Mouse (Mus musculus): ENCODE data around the gene Map4k3. TPM values are rescaled to one million over a fixed set of nuclear protein-coding genes. Genes with fewer than 3 reads are reported as not detected.
A peak's percentile ranks its signal among the peaks of the same experiment; 100 is the strongest.
"Not testable (repeated sequence)": the region's sequence is repeated elsewhere in the genome, so short reads cannot be mapped to it uniquely, and the experiment has no call there.

Gene Map4k3
- polyA plus RNA-seq, 1 experiment from 2014 or later, result 31.3 TPM

DNA sequence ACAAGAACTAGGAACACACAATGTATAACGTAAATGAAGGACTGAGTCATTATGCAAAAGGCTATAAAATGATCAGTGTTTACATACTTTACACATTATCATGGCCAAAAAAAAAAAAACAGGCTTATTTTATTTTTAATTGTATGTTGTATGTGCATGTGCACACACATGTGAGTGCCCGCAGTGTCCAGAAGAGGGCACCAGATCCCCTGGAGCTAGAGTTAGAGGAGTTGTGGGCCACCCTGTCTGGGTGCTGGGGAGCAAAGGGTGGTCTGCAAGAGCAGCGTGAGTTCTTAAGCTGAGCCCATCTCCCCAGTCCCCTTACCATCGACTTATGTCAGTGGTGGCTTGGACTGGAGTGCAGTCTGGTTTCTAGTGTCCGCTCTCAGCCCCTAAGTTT lies 170.8 kb downstream of the Map4k3 start:
- H3K4me1 ChIP-seq, result peaks cover 4% of the 10 kb centered on the region; the same call in 1 of the 2 replicates
- WGBS, result 97% methylated on average over 5 of the region's 5 CpGs
- no peak overlapping the region for H3K27ac ChIP-seq (replicated peaks)
- H3K27me3 ChIP-seq, result no peaks in the 10 kb centered on the region
- H3K9ac ChIP-seq (replicated peaks), result no peak overlapping the region
- H3K4me2 ChIP-seq (replicated peaks), result no peak overlapping the region
- H3K9me3 ChIP-seq, result no peaks in the 10 kb centered on the region
- no peaks in the 10 kb centered on the region for H3K36me3 ChIP-seq
- ATAC-seq (ENCODE audit: low FRiP score, low read depth), result no peak
- no peak overlapping the region for H3K4me3 ChIP-seq

DNA sequence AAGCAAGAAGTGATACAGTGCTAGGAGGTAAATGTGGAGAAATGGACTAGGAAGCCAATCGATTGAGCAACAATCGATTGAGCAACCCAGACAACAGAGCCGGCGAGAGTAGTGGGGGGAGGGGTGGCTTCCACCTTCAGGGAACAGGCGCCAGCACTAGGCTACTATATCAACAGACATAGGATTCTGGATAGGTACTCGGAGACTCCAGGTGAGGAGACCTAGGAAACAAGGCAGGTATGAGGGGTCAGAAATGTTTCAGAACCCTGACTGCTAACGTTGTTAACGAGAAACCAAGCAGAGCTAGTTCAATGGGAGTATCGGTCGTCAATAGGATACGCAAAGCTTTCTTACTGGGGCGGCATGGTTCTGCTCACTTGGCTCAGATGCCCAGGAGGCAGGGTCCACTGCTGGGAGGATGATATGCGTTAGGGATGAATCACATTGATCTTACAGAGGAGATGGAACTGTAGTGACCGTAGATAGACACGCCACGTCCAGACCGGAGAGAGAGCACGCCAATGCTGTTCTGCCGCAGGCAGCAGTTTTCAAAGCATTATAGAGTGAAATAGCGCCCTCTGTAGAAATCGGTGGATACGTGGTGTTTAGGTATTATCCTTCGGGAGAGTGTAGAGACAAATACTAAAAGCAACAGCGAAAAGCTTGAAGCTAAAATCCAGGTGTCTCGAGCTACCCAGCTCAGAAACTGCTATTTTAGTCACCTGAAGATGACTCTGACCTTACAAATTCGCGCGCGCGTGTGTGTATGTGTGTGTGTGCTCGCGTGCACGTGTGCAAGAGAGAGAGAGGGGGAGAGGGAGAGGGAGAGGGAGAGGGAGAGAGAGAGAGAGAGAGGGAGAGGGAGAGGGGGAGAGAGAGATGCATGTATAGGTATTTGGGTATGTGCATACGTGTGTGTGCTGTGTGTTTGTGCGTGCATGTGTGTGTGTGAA lies 174.7 kb downstream of the Map4k3 start:
- Histone ChIP-seq H3K4me3 (peak overlapping the region; percentile 67), H3K9me3 (no peaks in the 10 kb centered on the region), H3K4me2 (replicated peaks) (peak overlapping the region; percentile 64), H3K36me3 (no peaks in the 10 kb centered on the region), H3K27me3 (no peaks in the 10 kb centered on the region), H3K9ac (replicated peaks) (peak overlapping the region; percentile 73), H3K27ac (replicated peaks) (peak overlapping the region; percentile 84), H3K4me1 (peaks cover 4% of the 10 kb centered on the region; the same call in 1 of the 2 replicates)
- ATAC-seq (ENCODE audit: low FRiP score, low read depth), result peak; percentile 85
- WGBS, result 3% methylated on average over 35 of the region's 35 CpGs

DNA sequence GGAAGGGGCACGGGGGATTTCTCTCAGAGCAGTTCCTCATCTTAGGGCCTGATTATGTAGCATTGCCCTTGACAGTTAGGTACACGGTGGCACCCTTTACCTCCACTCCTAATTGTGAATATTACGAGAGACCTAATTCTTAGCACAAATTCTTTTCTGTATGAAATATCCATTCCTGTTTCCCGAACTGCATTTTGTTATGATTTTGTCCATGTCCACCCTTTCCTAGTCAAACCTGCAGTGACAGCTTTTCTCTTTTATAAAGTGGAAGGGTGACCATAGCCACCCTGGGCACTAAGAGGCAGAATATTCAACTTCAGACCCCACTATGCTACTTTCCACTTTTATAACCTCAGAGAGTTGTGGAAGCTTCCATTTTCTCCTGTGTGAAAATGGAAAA lies 175.6 kb downstream of the Map4k3 start:
- H3K27me3 ChIP-seq, result no peaks in the 10 kb centered on the region
- no peaks in the 10 kb centered on the region for H3K36me3 ChIP-seq
- peaks cover 4% of the 10 kb centered on the region; the same call in 1 of the 2 replicates for H3K4me1 ChIP-seq
- no peak overlapping the region for H3K9ac ChIP-seq (replicated peaks)
- 90% methylated on average over 4 of the region's 4 CpGs for whole genome bisulfite sequencing
- no peaks in the 10 kb centered on the region for H3K9me3 ChIP-seq
- no peak for ATAC-seq (ENCODE audit: low FRiP score, low read depth)
- H3K27ac ChIP-seq (replicated peaks), result no peak overlapping the region
- no peak overlapping the region for H3K4me2 ChIP-seq (replicated peaks)
- H3K4me3 ChIP-seq, result no peak overlapping the region

DNA sequence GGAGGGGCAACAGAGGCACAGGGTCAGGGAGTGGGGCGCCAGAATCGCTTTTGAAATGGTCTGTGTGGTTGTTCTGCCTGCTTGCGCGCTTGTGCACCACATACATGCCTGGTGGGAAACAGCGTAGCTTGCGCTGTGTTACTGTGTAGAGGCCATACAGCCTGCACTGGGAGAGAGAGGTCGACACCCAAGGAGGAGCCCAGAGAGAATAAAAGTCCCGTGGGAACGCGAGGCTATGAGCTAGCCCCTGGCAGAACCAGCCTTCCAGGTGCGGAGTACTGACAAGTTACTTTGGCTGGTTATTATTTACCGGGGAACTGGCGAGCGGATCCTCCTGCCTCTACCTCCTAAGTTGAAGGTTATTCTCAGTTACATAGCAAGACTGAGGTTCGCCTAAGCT lies 177.3 kb downstream of the Map4k3 start:
- H3K9ac ChIP-seq (replicated peaks), result no peak overlapping the region
- no peaks in the 10 kb centered on the region for H3K9me3 ChIP-seq
- no peak for ATAC-seq (ENCODE audit: low FRiP score, low read depth)
- H3K27me3 ChIP-seq, result no peaks in the 10 kb centered on the region
- 85% methylated on average over 15 of the region's 15 CpGs for WGBS
- H3K4me1 ChIP-seq, result peaks cover 4% of the 10 kb centered on the region; the same call in 1 of the 2 replicates
- no peaks in the 10 kb centered on the region for H3K36me3 ChIP-seq
- no peak overlapping the region for H3K4me3 ChIP-seq
- H3K4me2 ChIP-seq (replicated peaks), result no peak overlapping the region
- H3K27ac ChIP-seq (replicated peaks), result no peak overlapping the region

DNA sequence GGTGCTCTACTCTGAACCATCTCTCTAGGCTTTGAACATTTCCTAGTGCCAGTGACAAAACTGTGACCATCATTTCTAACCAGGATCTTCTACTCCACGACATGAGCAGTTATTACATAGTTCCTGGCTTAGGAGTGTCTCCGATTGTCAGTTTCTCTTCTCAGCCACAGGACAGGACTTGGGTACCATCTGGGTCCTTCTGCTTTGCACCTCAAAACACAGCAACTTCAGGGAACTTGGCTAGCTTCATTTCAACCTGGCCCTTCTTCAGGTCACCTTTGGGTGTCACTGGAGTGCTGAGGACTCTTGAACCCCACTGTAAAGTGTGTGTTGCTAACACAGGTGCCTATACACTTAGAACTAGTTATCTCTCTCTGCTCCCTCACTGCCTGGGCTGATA lies 181.4 kb downstream of the Map4k3 start:
- 92% methylated on average over 2 of the region's 2 CpGs for WGBS
- H3K4me1 ChIP-seq, result no peaks in the 10 kb centered on the region
- no peak overlapping the region for H3K27ac ChIP-seq (replicated peaks)
- H3K27me3 ChIP-seq, result no peaks in the 10 kb centered on the region
- no peaks in the 10 kb centered on the region for H3K9me3 ChIP-seq
- ATAC-seq (ENCODE audit: low FRiP score, low read depth), result no peak
- H3K4me3 ChIP-seq, result no peak overlapping the region
- H3K4me2 ChIP-seq (replicated peaks), result no peak overlapping the region
- H3K9ac ChIP-seq (replicated peaks), result no peak overlapping the region
- H3K36me3 ChIP-seq, result no peaks in the 10 kb centered on the region

DNA sequence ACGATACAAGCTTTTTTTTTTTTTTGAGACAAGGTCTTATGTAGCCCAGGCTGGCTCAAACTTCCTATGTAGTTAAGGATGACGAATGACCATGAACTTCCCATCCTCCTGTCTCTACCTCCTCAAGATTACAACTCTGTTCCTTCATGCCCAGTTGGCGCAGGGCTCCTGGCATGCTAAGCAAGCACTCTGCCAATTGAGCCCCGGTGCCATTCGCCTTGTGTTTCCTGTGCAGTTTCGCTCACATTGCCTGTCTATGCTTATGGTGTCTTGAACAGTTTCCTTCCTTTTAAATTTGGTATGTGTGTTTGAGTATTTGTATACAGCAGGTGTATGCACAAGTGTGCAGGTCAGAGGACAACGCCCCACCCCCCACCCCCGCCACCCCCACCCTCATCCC lies 182.1 kb downstream of the Map4k3 start:
- Histone ChIP-seq H3K27ac (replicated peaks) (no peak overlapping the region), H3K4me3 (no peak overlapping the region), H3K4me2 (replicated peaks) (no peak overlapping the region), H3K27me3 (no peaks in the 10 kb centered on the region), H3K4me1 (no peaks in the 10 kb centered on the region), H3K9me3 (no peaks in the 10 kb centered on the region), H3K9ac (replicated peaks) (no peak overlapping the region), H3K36me3 (no peaks in the 10 kb centered on the region)
- WGBS, result 90% methylated on average over 8 of the region's 8 CpGs
- ATAC-seq (ENCODE audit: low FRiP score, low read depth), result no peak

DNA sequence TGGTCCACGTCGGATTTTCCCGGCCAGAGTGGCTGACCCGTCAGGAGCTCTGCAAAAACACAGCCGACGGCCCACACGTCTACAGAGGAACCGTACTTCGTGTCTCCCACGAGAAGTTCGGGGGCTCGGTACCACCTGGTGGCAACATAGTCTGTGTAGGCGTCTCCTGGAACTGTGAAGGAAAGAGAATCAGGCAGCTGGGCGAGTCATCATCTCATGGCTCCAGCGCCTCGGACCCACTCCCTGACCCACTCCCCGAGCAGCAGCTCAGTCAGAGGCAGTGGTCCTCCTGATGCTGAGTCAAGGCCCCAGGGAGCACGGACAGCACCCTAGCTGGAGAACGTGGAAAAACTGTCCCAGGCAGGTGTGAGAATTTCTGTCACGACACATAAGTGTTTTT lies 184.6 kb downstream of the Map4k3 start:
- Histone ChIP-seq H3K27me3 (no peaks in the 10 kb centered on the region), H3K9me3 (no peaks in the 10 kb centered on the region), H3K27ac (replicated peaks) (no peak overlapping the region), H3K36me3 (no peaks in the 10 kb centered on the region), H3K4me2 (replicated peaks) (no peak overlapping the region), H3K9ac (replicated peaks) (no peak overlapping the region), H3K4me1 (no peaks in the 10 kb centered on the region), H3K4me3 (no peak overlapping the region)
- no peak for ATAC-seq (ENCODE audit: low FRiP score, low read depth)
- 91% methylated on average over 20 of the region's 20 CpGs for WGBS

DNA sequence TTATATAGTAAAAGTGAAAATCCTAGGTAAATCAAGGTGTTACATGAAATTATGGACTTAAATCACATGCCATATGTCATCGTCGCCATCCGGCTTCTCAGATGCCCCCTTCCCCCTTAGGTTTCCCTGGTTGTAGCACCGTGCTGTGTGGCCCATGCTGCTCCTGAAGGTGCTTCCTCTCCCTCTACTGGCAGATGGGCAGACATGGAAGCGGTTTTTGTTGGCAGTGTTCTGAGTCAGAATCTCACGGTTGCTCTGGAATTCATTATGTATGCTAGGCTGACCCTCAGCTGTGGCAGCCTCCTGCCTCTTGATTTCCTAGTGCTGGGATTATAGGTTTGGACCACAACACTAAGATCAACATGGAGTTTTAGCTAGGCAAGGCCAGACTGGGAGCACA lies 191.1 kb downstream of the Map4k3 start:
- H3K4me2 ChIP-seq (replicated peaks), result no peak overlapping the region
- no peak overlapping the region for H3K4me3 ChIP-seq
- H3K9ac ChIP-seq (replicated peaks), result no peak overlapping the region
- no peaks in the 10 kb centered on the region for H3K4me1 ChIP-seq
- no peaks in the 10 kb centered on the region for H3K9me3 ChIP-seq
- no peak overlapping the region for H3K27ac ChIP-seq (replicated peaks)
- ATAC-seq (ENCODE audit: low FRiP score, low read depth), result no peak
- 64% methylated on average over 6 of the region's 6 CpGs for WGBS
- H3K36me3 ChIP-seq, result no peaks in the 10 kb centered on the region
- no peaks in the 10 kb centered on the region for H3K27me3 ChIP-seq

DNA sequence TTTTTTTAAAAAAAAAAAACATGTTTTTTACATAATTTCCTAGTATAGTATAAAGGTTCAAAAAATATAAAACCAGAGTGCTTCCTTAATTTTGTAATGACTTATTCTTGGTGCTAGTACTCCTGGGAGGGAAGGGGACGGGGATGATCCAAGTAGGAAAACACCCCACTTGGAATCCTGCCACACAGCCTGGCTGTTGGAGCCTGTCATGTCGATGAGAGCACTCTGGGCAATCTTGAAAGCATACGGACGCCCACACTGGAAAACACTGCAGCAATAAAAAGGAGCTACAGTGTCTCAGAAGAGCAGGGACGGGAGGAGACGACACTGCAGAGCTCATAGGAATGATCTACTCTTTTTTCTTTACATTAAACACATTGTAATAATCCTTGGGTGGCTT lies 192.7 kb downstream of the Map4k3 start:
- WGBS, result 87% methylated on average over 6 of the region's 6 CpGs
- H3K9me3 ChIP-seq, result no peaks in the 10 kb centered on the region
- H3K27ac ChIP-seq (replicated peaks), result no peak overlapping the region
- H3K36me3 ChIP-seq, result no peaks in the 10 kb centered on the region
- no peak for ATAC-seq (ENCODE audit: low FRiP score, low read depth)
- no peak overlapping the region for H3K4me3 ChIP-seq
- no peak overlapping the region for H3K4me2 ChIP-seq (replicated peaks)
- no peaks in the 10 kb centered on the region for H3K4me1 ChIP-seq
- no peak overlapping the region for H3K9ac ChIP-seq (replicated peaks)
- H3K27me3 ChIP-seq, result no peaks in the 10 kb centered on the region

DNA sequence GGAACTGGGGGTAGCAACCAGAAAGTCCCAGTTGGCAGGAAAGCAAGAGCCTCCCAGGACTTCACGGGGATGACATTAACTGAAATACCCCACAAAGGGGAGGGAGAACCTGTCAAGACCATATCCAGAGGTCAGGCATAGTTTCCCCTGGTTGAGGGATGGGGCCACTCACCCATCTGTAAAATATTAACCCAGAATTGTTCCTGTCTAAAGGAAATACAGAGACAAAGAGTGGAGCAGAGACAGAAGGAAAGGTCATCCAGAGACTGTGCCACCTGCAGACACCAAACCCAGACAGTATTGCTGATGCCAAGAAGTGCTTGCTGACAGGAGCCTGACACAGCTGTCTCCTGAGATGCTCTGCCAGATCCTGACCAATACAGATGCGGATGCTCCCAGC lies 196.9 kb downstream of the Map4k3 start:
- not testable (repeated sequence) for H3K9me3 ChIP-seq; H3K36me3 ChIP-seq; H3K27ac ChIP-seq (replicated peaks); H3K9ac ChIP-seq (replicated peaks); H3K4me1 ChIP-seq; H3K4me3 ChIP-seq; ATAC-seq (ENCODE audit: low FRiP score, low read depth); H3K4me2 ChIP-seq (replicated peaks); H3K27me3 ChIP-seq
- WGBS, result 66% methylated on average over 2 of the region's 2 CpGs

Measured in midbrain, embryonic 12.5 days (tissue).